Mouse (Mus musculus): ENCODE data around the gene Hoxb6.

- TF ChIP-seq CTCF (IDR thresholded peaks at IDR 0.05; ENCODE audit: control insufficient read depth, insufficient read depth, low read length) (no peak), POLR2A (IDR thresholded peaks at IDR 0.05; ENCODE audit: borderline replicate concordance, control insufficient read depth, low read depth, low read length) (no peak)
These were observed 55.4 kb downstream of the Hoxb6 start for GRCm38 (mm10) chr11:96347717-96348116.
